Mouse (Mus musculus) embryo, embryonic 10 days (tissue): ENCODE data around the gene Noct.
"Not testable (repeated sequence)": the region's sequence is repeated elsewhere in the genome, so short reads cannot be mapped to it uniquely, and the experiment has no call there.

Experiments
- DNase-seq: peaks from one replicate; pipeline ENCODE4 v3.0.0-alpha.2; 2015; ENCODE audit warnings: low spot score

Noct gene

DNA sequence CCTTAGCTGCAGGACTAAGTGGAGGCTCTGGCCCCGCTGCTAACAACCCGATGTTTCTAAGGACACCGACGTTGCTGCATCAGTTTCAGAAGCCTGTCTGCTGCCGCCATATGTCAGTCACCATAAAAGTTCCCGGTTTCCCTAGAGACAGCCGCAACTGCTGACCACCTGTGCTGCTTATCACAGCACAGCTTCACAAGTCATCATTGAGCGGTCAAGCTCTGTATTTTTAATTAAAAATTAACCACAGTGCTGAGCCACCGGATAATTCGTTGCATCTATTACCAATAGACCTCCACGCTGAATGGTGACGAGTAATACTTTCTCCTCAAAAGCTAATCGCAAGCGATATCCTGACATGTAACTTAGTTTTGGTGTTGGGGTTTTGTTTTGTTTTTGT is 19.4 kb upstream of the Noct start:
- no peak for DNase-seq

- DNase-seq: no peak
Measured at GRCm38 (mm10) chr3:51206521-51206920, 17.7 kb upstream of the Noct start.

DNA sequence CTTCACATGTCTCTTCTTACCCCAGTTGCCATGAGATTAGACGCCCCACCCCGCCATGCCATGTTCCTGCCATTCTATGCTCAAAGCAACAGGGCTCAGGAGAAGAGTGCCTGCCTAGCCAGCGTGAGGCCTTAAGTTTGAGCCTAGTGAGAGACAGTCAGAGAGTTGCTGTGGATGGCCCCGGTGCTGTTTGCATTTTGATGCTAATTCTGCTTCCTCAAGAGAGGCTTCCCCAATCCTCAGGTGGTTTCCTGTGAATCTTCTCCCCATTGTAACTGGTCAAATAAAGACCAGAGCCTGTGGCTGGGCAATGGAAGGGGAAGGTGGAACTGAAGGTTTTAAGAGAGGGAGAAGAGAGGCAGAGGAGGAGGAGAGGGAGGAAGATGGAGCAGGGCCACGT is 15.6 kb upstream of the Noct start:
- no peak for DNase-seq

DNA sequence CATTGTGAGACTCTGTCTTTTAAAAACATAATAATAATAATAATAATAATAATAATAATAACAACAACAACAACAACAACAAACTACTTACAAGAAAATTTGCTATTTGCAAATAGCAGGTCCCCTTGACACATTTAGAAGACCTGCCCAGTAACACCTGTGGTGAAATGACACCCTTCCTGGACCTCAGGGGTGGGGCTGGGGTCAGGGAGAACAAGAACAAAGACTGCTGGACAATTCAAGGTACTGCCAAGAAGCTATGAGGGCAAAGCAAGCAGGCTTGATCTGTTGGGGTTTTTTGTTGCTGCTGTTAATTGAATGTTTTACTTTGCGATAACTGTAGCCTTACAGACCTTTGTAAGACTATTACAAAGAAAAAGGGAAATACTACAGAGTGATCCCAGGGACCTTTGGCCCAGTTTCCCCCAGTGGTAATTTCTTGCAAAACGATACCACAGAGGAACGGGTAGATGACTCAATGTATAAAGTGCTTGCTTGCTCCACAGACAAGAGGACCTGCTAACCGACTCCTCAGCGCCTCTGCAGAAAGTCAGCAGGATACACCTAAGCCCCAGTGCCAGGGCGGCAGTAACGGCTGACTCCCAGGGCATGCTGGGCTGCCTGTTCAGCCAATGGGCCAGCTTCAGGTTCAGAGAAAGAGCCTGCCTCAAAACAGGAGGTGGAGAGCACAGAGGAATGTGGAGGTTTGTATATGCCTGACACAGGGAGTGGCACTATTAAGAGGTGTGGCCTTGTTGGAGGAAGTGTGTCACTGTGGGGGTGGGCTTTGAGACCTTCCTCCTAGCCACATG is 14.5 kb upstream of the Noct start:
- DNase-seq: no peak

DNA sequence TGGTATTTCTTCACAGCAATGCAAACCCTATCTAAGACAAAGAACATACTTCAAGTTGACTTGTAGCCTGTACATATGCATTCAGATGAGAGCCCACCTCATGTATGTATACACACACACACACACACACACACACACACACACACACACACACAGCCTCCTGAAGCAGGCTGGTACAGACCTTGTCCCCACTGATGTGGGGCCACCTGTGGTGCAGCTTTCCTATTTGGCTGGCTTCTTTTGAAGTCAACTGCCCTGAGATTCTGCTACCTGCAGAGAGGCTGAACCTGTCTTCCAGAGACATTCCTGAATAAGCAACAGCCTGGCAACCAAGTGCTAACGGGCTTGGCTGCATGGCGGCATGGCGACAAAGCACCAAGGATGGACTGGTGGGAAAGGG is 13.8 kb upstream of the Noct start:
- no peak for DNase-seq

- DNase-seq: no peak
Measured at GRCm38 (mm10) chr3:51213111-51213510, 11.1 kb upstream of the Noct start.

GRCm38 (mm10) chr3:51215681-51216080 is 8.6 kb upstream of the Noct start:
- DNase-seq: no peak

DNA sequence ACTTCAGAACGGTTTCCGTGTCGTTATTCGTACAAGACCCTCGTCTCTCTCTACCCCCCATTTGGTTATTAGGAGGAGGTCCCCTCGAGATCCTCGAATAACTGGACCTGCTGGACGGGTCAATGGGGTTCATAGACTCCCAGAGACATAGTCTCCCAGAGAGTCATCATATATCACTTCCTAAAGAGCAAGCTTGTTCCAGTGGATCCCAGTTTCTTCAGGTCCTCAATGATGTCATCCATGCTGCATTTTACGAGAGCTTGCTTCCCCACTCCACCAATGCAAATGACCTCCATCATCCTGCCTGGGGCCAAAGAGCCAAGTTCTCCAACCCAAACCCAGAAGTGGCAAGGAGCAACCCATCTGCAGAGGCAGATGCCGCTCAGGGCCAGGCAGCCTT is 7.9 kb upstream of the Noct start:
- not testable (repeated sequence) for DNase-seq

- DNase-seq: not testable (repeated sequence)
Measured at GRCm38 (mm10) chr3:51218385-51218784, 5.9 kb upstream of the Noct start.

DNA sequence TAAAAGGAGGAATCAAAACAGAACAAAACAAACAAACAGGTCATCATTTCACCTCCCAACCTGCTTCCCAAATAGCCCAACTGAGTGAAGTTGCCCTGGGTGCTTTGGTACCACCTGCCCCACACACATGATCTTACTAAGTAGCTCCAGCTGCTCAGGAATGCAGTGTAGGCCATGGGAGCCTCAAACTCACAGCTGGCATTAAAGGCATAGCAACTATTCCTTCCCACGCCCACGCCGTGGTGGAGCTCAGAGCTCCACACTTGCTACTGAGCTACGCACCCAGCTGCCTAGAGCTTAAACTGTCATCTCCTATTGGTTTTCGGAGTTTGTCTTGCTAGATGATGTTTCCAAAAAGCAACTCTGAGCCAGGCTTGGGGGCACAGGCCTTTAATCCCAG is 5.0 kb upstream of the Noct start:
- DNase-seq: no peak

DNA sequence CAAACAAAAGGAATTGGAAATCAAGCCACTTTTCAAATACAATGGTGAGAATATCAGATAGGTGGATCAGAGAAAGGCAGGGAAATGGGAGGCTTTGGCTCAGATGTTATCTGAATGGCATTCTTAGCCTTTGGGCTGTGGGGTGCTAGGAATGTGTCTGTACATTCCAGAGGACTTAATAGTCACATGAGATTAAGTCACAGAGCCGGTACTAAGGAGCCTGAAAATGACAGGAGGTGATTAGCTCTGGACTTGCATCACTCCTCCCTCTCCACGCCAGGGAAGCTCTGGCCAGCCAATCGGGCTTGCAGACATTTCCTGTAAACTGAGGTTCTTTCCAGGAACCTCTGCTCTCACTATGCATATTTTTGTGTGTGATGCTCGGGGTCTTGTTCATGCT is 3.4 kb upstream of the Noct start:
- peak; percentile 26 for DNase-seq

DNA sequence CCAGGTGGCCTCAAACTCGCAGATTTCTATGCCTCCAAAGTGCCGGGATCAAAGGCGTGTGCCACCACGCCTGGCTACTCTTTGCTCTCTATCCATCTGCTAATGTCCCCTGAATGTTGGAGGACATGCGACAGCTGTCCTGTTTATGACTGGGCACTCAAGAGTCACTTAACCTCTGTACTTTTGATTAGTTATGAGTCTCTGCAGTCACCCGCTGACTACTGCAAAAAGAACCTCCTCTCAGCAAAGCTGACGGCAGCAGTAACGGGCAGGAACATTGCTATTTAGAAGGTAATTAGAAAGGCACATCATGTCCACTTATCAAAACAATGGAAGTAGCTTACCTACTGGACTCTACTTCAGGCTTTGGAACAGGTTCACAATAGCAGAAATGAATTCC is 2.4 kb upstream of the Noct start:
- no peak for DNase-seq

GRCm38 (mm10) chr3:51222302-51222701 is 1.9 kb upstream of the Noct start:
- DNase-seq: no peak

GRCm38 (mm10) chr3:51222834-51223460 is 1.3 kb upstream of the Noct start:
- DNase-seq: peak; percentile 25

- no peak for DNase-seq
Measured at GRCm38 (mm10) chr3:51223556-51223955, 691 bp upstream of the Noct start.

DNA sequence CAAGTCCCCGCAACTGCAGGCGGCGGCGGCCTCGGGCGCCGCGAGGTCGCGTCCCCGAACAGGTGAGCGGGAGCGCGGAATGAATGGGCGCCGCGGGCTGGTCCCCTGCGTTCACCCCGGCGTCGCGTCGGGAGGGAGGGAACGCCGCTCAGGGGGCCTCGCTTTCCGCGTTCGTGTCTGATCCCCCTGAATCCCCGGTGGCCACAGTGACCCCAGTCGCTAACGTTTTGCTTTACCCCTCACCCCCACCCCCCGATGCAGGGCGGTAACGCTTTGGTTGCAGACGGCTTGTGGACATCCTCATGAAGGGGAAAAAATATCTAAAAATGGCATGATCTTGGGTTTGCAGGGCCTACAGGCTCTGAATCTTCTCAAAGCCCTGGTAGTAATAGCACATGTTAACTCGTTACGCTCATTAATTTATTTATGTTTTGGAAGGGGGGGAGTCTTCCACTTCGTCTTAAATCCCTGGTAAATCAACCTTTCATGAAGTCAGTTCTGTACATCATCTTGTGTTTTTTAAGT is 1.0 kb downstream of the Noct start:
- DNase-seq: no peak

GRCm38 (mm10) chr3:51225979-51226378 is 1.7 kb downstream of the Noct start:
- no peak for DNase-seq

DNA sequence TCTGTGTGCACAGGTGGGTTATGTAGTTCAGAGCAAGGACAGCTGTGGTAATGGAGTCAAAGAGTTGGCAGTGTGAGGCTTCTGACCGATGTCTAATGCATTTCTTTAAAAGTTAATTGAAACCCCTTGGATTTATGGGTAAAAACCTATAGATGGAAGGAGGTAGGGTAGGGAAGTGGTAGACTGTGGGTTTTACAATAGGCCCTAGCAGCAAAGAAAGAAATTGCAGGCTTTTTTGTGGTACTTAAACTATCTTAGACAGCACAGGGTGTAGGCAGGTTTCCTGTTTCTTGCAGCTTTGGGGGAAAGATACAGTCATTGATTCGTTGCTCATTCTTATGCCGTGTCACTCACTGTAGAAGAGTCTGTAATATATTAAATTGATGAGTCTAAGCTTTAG is 2.4 kb downstream of the Noct start:
- DNase-seq: no peak

- peak; percentile 54 for DNase-seq
Measured at GRCm38 (mm10) chr3:51228038-51228820, 4.0 kb downstream of the Noct start.

DNA sequence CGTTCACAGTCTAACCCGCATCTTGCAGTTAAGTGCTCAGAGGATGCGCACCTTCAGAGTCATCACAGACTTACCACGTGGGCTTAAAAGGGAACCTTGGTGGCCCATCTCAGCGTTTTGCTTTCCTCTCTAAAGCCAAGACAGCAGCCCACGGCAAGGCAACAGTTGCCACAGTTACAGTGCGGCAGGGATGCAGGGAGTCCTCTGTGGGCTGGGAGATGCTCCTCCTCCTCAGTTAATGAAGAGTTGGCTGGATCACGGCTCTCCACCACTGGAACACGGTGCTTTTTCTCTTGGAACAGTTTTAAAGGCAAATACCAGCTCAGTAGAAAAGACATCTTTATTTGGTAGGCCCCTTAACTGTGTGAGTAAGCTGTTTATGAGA is 4.6 kb downstream of the Noct start:
- no peak for DNase-seq

GRCm38 (mm10) chr3:51229226-51229625 is 5.0 kb downstream of the Noct start:
- DNase-seq: no peak

GRCm38 (mm10) chr3:51230146-51230835 is 6.0 kb downstream of the Noct start:
- peak; percentile 27 for DNase-seq
